Mouse (Mus musculus) G1E-ER4 (cell line): ENCODE measurements around the gene Mas1. TPM values are rescaled to one million over a fixed set of nuclear protein-coding genes. Genes with fewer than 3 reads are reported as not detected.

Experiments used
- GATA1 ChIP-seq: IDR thresholded peaks from one replicate; pipeline ENCODE4 v1.8.0; 2012; ENCODE audit warnings: low read length, inconsistent platforms
- polyA plus RNA-seq: library from polyadenylated mRNA; stranded (reverse); fragments of >175 nt; gene quantifications from 2 replicates; pipeline ENCODE4 v1.2.3, GENCODE M21; 2012

The Mas1 gene
- polyA plus RNA-seq, 1 experiment, result not detected

GRCm38 (mm10) chr17:12849778-12850382, 18.1 kb downstream of the Mas1 start:
- no peak for TF ChIP-seq GATA1

- TF ChIP-seq GATA1, result no peak
Measured at GRCm38 (mm10) chr17:12847736-12848135, 20.2 kb downstream of the Mas1 start.

GRCm38 (mm10) chr17:12846474-12846873, 21.5 kb downstream of the Mas1 start:
- TF ChIP-seq GATA1, result no peak

GRCm38 (mm10) chr17:12845862-12846261, 22.1 kb downstream of the Mas1 start:
- TF ChIP-seq GATA1, result no peak

GRCm38 (mm10) chr17:12844540-12844939, 23.4 kb downstream of the Mas1 start:
- TF ChIP-seq GATA1, result no peak

- no peak for TF ChIP-seq GATA1
Measured at GRCm38 (mm10) chr17:12843826-12844225, 24.1 kb downstream of the Mas1 start.

GRCm38 (mm10) chr17:12839475-12840267, 28.3 kb downstream of the Mas1 start:
- TF ChIP-seq GATA1, result no peak

- TF ChIP-seq GATA1, result no peak
Measured at GRCm38 (mm10) chr17:12835738-12836137, 32.2 kb downstream of the Mas1 start.

GRCm38 (mm10) chr17:12834826-12835225, 33.1 kb downstream of the Mas1 start:
- no peak for TF ChIP-seq GATA1

- TF ChIP-seq GATA1, result no peak
Measured at GRCm38 (mm10) chr17:12834317-12834716, 33.6 kb downstream of the Mas1 start.

GRCm38 (mm10) chr17:12832657-12833056, 35.3 kb downstream of the Mas1 start:
- no peak for TF ChIP-seq GATA1

GRCm38 (mm10) chr17:12832231-12832630, 35.7 kb downstream of the Mas1 start:
- TF ChIP-seq GATA1, result no peak

GRCm38 (mm10) chr17:12830351-12830750, 37.6 kb downstream of the Mas1 start:
- no peak for TF ChIP-seq GATA1

- TF ChIP-seq GATA1, result no peak
Measured at GRCm38 (mm10) chr17:12815885-12816284, 52.1 kb downstream of the Mas1 start.

- TF ChIP-seq GATA1, result no peak
Measured at GRCm38 (mm10) chr17:12814502-12814901, 53.4 kb downstream of the Mas1 start.

GRCm38 (mm10) chr17:12810973-12811303, 57.0 kb downstream of the Mas1 start:
- no peak for TF ChIP-seq GATA1
